Mouse (Mus musculus): ENCODE data around the gene Rreb1. TPM values are rescaled to one million over a fixed set of nuclear protein-coding genes. Genes with fewer than 3 reads are reported as not detected.
"Not testable (repeated sequence)": the region's sequence is repeated elsewhere in the genome, so short reads cannot be mapped to it uniquely, and the experiment has no call there.

The Rreb1 gene
- polyA plus RNA-seq, 2 experiments = 19.0 to 21.4 TPM

- Histone ChIP-seq H3K4me3 (replicated peaks; ENCODE audit: low read length) (no peak overlapping the region), H3K36me3 (ENCODE audit: control insufficient read depth, insufficient read depth, low read length) (no peaks in the 10 kb centered on the region; the same call in 1 of the 2 replicates), H3K27ac (replicated peaks; ENCODE audit: low read depth, low read length) (no peak overlapping the region), H3K27me3 (ENCODE audit: control insufficient read depth, insufficient read depth, low read length) (no peaks in the 10 kb centered on the region), H3K9ac (ENCODE audit: low read depth, low read length, severe bottlenecking) (no peak overlapping the region), H3K9me3 (ENCODE audit: control insufficient read depth, low read length) (no peaks in the 10 kb centered on the region), H3K4me1 (ENCODE audit: control insufficient read depth, insufficient read depth, low read length) (peaks cover 31% of the 10 kb centered on the region), H3K4me2 (replicated peaks; ENCODE audit: low read depth, low read length, severe bottlenecking) (no peak overlapping the region)
- DNase-seq (ENCODE audit: low spot score) (no peak), ATAC-seq (ENCODE audit: low FRiP score, low read depth) (no peak)
- TF ChIP-seq POLR2A (IDR thresholded peaks at IDR 0.05; ENCODE audit: borderline replicate concordance, extremely low read depth, insufficient read depth, insufficient read length) = no peak
- WGBS = 28% methylated on average over 5 of the region's 5 CpGs
Measured at GRCm38 (mm10) chr13:37832481-37832880, 54.3 kb downstream of the Rreb1 start.

- Histone ChIP-seq H3K27me3 (ENCODE audit: control insufficient read depth, insufficient read depth, low read length) (no peaks in the 10 kb centered on the region), H3K4me3 (replicated peaks; ENCODE audit: low read length) (no peak overlapping the region), H3K9me3 (ENCODE audit: control insufficient read depth, low read length) (no peaks in the 10 kb centered on the region), H3K27ac (replicated peaks; ENCODE audit: low read depth, low read length) (no peak overlapping the region), H3K36me3 (ENCODE audit: control insufficient read depth, insufficient read depth, low read length) (no peaks in the 10 kb centered on the region; the same call in 1 of the 2 replicates), H3K9ac (ENCODE audit: low read depth, low read length, severe bottlenecking) (no peak overlapping the region), H3K4me2 (replicated peaks; ENCODE audit: low read depth, low read length, severe bottlenecking) (no peak overlapping the region), H3K4me1 (ENCODE audit: control insufficient read depth, insufficient read depth, low read length) (peaks cover 26% of the 10 kb centered on the region)
- DNase-seq (ENCODE audit: low spot score) = no peak
- 65% methylated on average over 8 of the region's 8 CpGs for WGBS
- TF ChIP-seq POLR2A (IDR thresholded peaks at IDR 0.05; ENCODE audit: borderline replicate concordance, extremely low read depth, insufficient read depth, insufficient read length) = no peak
- ATAC-seq (ENCODE audit: low FRiP score, low read depth) = no peak
Measured at GRCm38 (mm10) chr13:37833500-37833899, 55.3 kb downstream of the Rreb1 start.

GRCm38 (mm10) chr13:37835296-37835695 is 57.1 kb downstream of the Rreb1 start:
- Histone ChIP-seq H3K9me3 (ENCODE audit: control insufficient read depth, low read length) (no peaks in the 10 kb centered on the region), H3K4me3 (replicated peaks; ENCODE audit: low read length) (no peak overlapping the region), H3K9ac (ENCODE audit: low read depth, low read length, severe bottlenecking) (no peak overlapping the region), H3K27ac (replicated peaks; ENCODE audit: low read depth, low read length) (no peak overlapping the region), H3K27me3 (ENCODE audit: control insufficient read depth, insufficient read depth, low read length) (no peaks in the 10 kb centered on the region), H3K36me3 (ENCODE audit: control insufficient read depth, insufficient read depth, low read length) (no peaks in the 10 kb centered on the region; the same call in 1 of the 2 replicates), H3K4me1 (ENCODE audit: control insufficient read depth, insufficient read depth, low read length) (peaks cover 25% of the 10 kb centered on the region), H3K4me2 (replicated peaks; ENCODE audit: low read depth, low read length, severe bottlenecking) (no peak overlapping the region)
- no peak for TF ChIP-seq POLR2A (IDR thresholded peaks at IDR 0.05; ENCODE audit: borderline replicate concordance, extremely low read depth, insufficient read depth, insufficient read length)
- ATAC-seq (ENCODE audit: low FRiP score, low read depth) (no peak), DNase-seq (ENCODE audit: low spot score) (no peak)
- 95% methylated on average over 1 of the region's 1 CpGs for whole genome bisulfite sequencing

GRCm38 (mm10) chr13:37835811-37836210 is 57.6 kb downstream of the Rreb1 start:
- H3K27me3 ChIP-seq (ENCODE audit: control insufficient read depth, insufficient read depth, low read length); H3K36me3 ChIP-seq (ENCODE audit: control insufficient read depth, insufficient read depth, low read length); ATAC-seq (ENCODE audit: low FRiP score, low read depth); H3K4me2 ChIP-seq (replicated peaks; ENCODE audit: low read depth, low read length, severe bottlenecking); H3K27ac ChIP-seq (replicated peaks; ENCODE audit: low read depth, low read length); DNase-seq (ENCODE audit: low spot score); H3K9me3 ChIP-seq (ENCODE audit: control insufficient read depth, low read length); H3K4me3 ChIP-seq (replicated peaks; ENCODE audit: low read length); H3K9ac ChIP-seq (ENCODE audit: low read depth, low read length, severe bottlenecking): not testable (repeated sequence)
- peaks cover 21% of the 10 kb centered on the region for H3K4me1 ChIP-seq (ENCODE audit: control insufficient read depth, insufficient read depth, low read length)
- WGBS = 92% methylated on average over 9 of the region's 9 CpGs

- no peak for TF ChIP-seq POLR2A (IDR thresholded peaks at IDR 0.05; ENCODE audit: borderline replicate concordance, extremely low read depth, insufficient read depth, insufficient read length)
- Histone ChIP-seq H3K9me3 (ENCODE audit: control insufficient read depth, low read length) (no peaks in the 10 kb centered on the region), H3K4me1 (ENCODE audit: control insufficient read depth, insufficient read depth, low read length) (peaks cover 12% of the 10 kb centered on the region), H3K4me3 (replicated peaks; ENCODE audit: low read length) (no peak overlapping the region), H3K9ac (ENCODE audit: low read depth, low read length, severe bottlenecking) (no peak overlapping the region), H3K4me2 (replicated peaks; ENCODE audit: low read depth, low read length, severe bottlenecking) (no peak overlapping the region), H3K36me3 (ENCODE audit: control insufficient read depth, insufficient read depth, low read length) (no peaks in the 10 kb centered on the region; the same call in 1 of the 2 replicates), H3K27me3 (ENCODE audit: control insufficient read depth, insufficient read depth, low read length) (no peaks in the 10 kb centered on the region), H3K27ac (replicated peaks; ENCODE audit: low read depth, low read length) (no peak overlapping the region)
- WGBS = 67% methylated on average over 3 of the region's 3 CpGs
- ATAC-seq (ENCODE audit: low FRiP score, low read depth) = no peak
- DNase-seq (ENCODE audit: low spot score) = no peak
Measured at GRCm38 (mm10) chr13:37837372-37837771, 59.2 kb downstream of the Rreb1 start.
